Mouse (Mus musculus) midbrain, embryonic 16.5 days (tissue): ENCODE results near the gene Sh2b1. TPM values are rescaled to one million over a fixed set of nuclear protein-coding genes. Genes with fewer than 3 reads are reported as not detected.

Experiments used
- ATAC-seq: fragments of 200-750 bp; cut with Nextera tagmentation; 2 replicates; pipeline ENCODE4 v1.8.0; 2017; ENCODE audit warnings: moderate TSS enrichment
- H3K27ac ChIP-seq: fragments of 300-500 bp; sonication (generic); 2 replicates; pipeline ENCODE4 v1.5.1; 2014; ENCODE audit warnings: mild to moderate bottlenecking, low read length, mixed read lengths
- H3K27me3 ChIP-seq: fragments of 300-500 bp; sonication (generic); 2 replicates; pipeline ENCODE4 v1.6.1; 2014; ENCODE audit warnings: low read depth, low read length, mixed read lengths; ENCODE audit not compliant: control insufficient read depth, insufficient read depth
- H3K36me3 ChIP-seq: fragments of 300-500 bp; sonication (generic); 2 replicates; pipeline ENCODE4 v1.6.1; 2014; ENCODE audit warnings: mild to moderate bottlenecking, low read length, moderate library complexity, mixed read lengths; ENCODE audit not compliant: control insufficient read depth, insufficient read depth
- H3K4me1 ChIP-seq: fragments of 300-500 bp; sonication (generic); 2 replicates; pipeline ENCODE4 v1.6.1; 2014; ENCODE audit warnings: mild to moderate bottlenecking, low read length, mixed read lengths; ENCODE audit not compliant: control insufficient read depth, insufficient read depth
- H3K4me2 ChIP-seq: fragments of 300-500 bp; sonication (generic); 2 replicates; pipeline ENCODE4 v1.6.1; 2014; ENCODE audit warnings: mild to moderate bottlenecking, low read length, mixed read lengths
- H3K4me3 ChIP-seq: fragments of 300-500 bp; sonication (generic); 2 replicates; pipeline ENCODE4 v1.5.1; 2014; ENCODE audit warnings: low read depth, mild to moderate bottlenecking, low read length, moderate library complexity, mixed read lengths
- H3K9ac ChIP-seq: fragments of 300-500 bp; sonication (generic); 2 replicates; pipeline ENCODE4 v1.6.1; 2014; ENCODE audit warnings: low read depth, low read length, mixed read lengths
- H3K9me3 ChIP-seq: fragments of 300-500 bp; sonication (generic); replicated peaks from 2 replicates; pipeline ENCODE4 v1.6.1; 2014; ENCODE audit warnings: mild to moderate bottlenecking, low read length, mixed read lengths; ENCODE audit not compliant: control insufficient read depth, poor library complexity, severe bottlenecking
- WGBS: fragments of 180-500 bp; shearing (Covaris S2); extraction: QIAGEN DNeasy Blood & Tissue Kit; methylation state at CpG from one replicate; pipeline ENCODE4 v1.1.7; 2014; 5-methylcytosine and 5-hydroxymethylcytosine counted together
- polyA plus RNA-seq: library from polyadenylated mRNA; unstranded; fragments of >200 nt; fragmentation: Nextera tagmentation; extraction: Ambion mirVana; gene quantifications from 2 replicates; pipeline ENCODE4 v1.2.1, GENCODE M21; 2015

The Sh2b1 gene
- polyA plus RNA-seq, 1 experiment from 2014 or later: 76.8 TPM

DNA sequence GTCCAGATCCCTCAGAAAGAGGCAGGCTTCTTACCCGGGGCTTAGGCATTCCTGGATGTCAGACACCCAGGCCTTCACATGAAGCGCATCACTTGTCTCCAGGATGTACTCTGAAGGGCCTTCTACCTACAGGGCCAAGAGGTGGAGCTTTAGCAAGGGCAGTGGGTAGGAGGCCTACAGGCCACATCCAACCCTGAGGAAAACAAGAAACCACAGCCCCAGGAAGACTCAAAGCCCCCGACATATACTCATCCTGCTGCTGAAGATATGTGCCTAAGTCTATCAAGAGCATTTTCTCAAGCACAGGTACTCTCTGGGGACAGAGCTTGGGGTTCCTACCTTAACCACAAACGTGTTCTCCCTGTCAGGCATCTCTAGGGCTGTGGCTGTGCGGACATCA is 3.9 kb downstream of the Sh2b1 start:
- no peak overlapping the region for H3K4me2 ChIP-seq

GRCm38 (mm10) chr7:126470077-126470476 is 5.1 kb downstream of the Sh2b1 start:
- Histone ChIP-seq H3K36me3 (peaks cover 45% of the 10 kb centered on the region), H3K4me1 (peaks cover 12% of the 10 kb centered on the region), H3K27me3 (no peaks in the 10 kb centered on the region), H3K9me3 (no peaks in the 10 kb centered on the region), H3K4me3 (no peak overlapping the region), H3K9ac (no peak overlapping the region), H3K4me2 (no peak overlapping the region), H3K27ac (no peak overlapping the region)
- no peak for ATAC-seq
- 92% methylated on average over 6 of the region's 6 CpGs for WGBS

More for the DNA sequence above, 3.9 kb downstream of the Sh2b1 start:
- Histone ChIP-seq H3K27ac (no peak overlapping the region), H3K27me3 (no peaks in the 10 kb centered on the region), H3K9me3 (no peaks in the 10 kb centered on the region), H3K4me3 (no peak overlapping the region), H3K36me3 (peaks cover 43% of the 10 kb centered on the region), H3K9ac (no peak overlapping the region), H3K4me1 (peaks cover 18% of the 10 kb centered on the region)
- 94% methylated on average over 5 of the region's 5 CpGs for WGBS
- no peak for ATAC-seq

DNA sequence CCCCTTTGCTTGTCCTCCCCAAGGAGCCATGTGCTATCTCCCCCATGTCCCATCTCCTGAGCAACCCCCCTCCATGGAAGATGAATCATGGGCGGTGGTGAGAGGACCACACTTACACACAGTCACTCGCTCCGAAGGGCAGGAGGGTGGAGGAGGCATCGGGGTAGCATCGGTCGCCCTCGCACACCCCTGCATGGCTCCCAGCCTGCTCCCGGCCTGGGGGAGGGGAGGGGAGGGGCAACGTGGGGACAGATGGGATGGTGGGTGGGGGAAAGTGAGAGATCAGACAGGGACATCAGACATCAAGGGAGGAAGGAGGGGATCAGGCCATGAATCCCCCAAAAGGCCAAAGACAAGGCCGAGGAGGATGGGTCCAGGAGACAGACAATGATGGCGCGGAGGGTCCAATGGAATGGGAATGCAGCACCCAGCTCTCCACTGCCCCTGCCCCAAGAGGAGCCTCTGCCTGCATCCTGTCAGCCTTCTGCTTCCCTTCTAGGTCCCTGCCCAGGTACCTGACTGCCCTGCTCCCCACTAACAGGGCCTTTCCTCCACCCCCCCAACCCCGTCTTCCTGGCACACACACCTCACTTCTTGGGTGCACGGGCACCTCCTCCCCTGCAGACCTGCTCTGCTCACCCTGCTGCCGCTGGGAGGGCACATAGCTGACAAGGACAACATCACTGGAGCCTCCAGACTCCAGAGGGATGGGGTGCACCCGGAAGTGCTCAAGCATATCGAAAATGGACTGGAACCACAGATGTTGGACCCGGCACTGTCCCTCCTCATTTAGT is 7.2 kb downstream of the Sh2b1 start:
- no peak for ATAC-seq
- no peak overlapping the region for H3K4me3 ChIP-seq
- H3K9me3 ChIP-seq: no peaks in the 10 kb centered on the region
- H3K9ac ChIP-seq: no peak overlapping the region
- H3K4me2 ChIP-seq: no peak overlapping the region
- no peaks in the 10 kb centered on the region for H3K27me3 ChIP-seq
- WGBS: 92% methylated on average over 18 of the region's 18 CpGs
- H3K4me1 ChIP-seq: no peaks in the 10 kb centered on the region; the same call in 1 of the 2 replicates
- H3K36me3 ChIP-seq: peaks cover 45% of the 10 kb centered on the region
- no peak overlapping the region for H3K27ac ChIP-seq

DNA sequence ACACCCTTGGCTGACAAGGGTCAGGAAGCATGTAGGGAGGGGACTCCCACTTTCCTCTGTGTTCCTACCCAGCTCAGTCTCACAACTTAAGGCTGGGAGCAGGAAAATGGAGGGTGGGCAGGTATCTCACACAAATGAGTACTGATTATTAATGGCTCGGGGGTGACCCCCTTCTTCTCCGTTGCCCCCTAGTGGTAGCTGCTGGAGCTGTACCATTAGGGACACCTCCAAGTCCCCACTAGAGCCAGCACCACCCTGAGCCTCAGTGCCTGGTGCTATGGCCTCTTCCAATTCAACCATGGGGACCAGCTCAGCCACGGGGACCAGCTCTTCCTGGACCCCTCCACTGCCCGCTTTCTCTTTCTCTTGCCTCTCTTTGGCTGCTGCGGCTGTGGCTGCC is 8.0 kb downstream of the Sh2b1 start:
- Histone ChIP-seq H3K27me3 (no peaks in the 10 kb centered on the region), H3K4me3 (no peak overlapping the region), H3K9me3 (no peaks in the 10 kb centered on the region), H3K4me2 (no peak overlapping the region), H3K27ac (no peak overlapping the region), H3K4me1 (no peaks in the 10 kb centered on the region), H3K36me3 (peaks cover 39% of the 10 kb centered on the region), H3K9ac (no peak overlapping the region)
- WGBS: 68% methylated on average over 5 of the region's 5 CpGs
- ATAC-seq: no peak

GRCm38 (mm10) chr7:126466707-126467106 is 8.5 kb downstream of the Sh2b1 start:
- WGBS: 96% methylated on average over 5 of the region's 5 CpGs
- H3K36me3 ChIP-seq: peaks cover 35% of the 10 kb centered on the region
- ATAC-seq: no peak

DNA sequence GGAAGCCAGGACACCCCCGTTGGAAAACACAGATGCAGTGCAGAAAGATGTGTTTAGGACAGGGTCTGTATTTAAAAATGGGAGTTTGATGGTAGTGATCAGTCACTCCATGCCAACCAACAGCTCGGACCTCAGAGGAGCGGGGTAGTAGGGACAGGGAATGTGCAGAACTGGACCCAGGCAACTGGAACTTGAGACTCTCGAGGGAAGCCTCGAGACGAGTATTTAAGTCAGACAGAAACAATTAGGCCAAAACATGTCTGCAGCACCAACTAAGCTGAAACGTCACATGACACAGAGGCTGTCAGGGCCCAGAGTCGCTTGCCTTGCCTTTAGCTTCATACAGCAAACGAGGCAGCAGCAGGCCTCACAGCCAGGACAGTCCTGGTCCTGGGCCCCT is 9.1 kb downstream of the Sh2b1 start:
- Histone ChIP-seq H3K4me3 (no peak overlapping the region), H3K4me2 (no peak overlapping the region), H3K27me3 (no peaks in the 10 kb centered on the region), H3K9me3 (no peaks in the 10 kb centered on the region), H3K36me3 (peaks cover 32% of the 10 kb centered on the region), H3K9ac (no peak overlapping the region), H3K4me1 (no peaks in the 10 kb centered on the region), H3K27ac (no peak overlapping the region)
- ATAC-seq: no peak
- WGBS: 84% methylated on average over 9 of the region's 9 CpGs

More at GRCm38 (mm10) chr7:126466707-126467106, 8.5 kb downstream of the Sh2b1 start:
- Histone ChIP-seq H3K27ac (no peak overlapping the region), H3K9me3 (no peaks in the 10 kb centered on the region), H3K9ac (no peak overlapping the region), H3K4me2 (no peak overlapping the region), H3K4me1 (no peaks in the 10 kb centered on the region), H3K27me3 (no peaks in the 10 kb centered on the region), H3K4me3 (no peak overlapping the region)

GRCm38 (mm10) chr7:126465246-126466030 is 9.8 kb downstream of the Sh2b1 start:
- no peaks in the 10 kb centered on the region for H3K27me3 ChIP-seq
- no peak overlapping the region for H3K9ac ChIP-seq
- WGBS: 63% methylated on average over 7 of the region's 7 CpGs
- H3K4me3 ChIP-seq: no peak overlapping the region
- no peaks in the 10 kb centered on the region for H3K9me3 ChIP-seq
- H3K27ac ChIP-seq: no peak overlapping the region
- no peak overlapping the region for H3K4me2 ChIP-seq
- H3K36me3 ChIP-seq: peaks cover 28% of the 10 kb centered on the region
- H3K4me1 ChIP-seq: no peaks in the 10 kb centered on the region
- no peak for ATAC-seq

- Histone ChIP-seq H3K9me3 (no peaks in the 10 kb centered on the region), H3K4me2 (no peak overlapping the region), H3K36me3 (peaks cover 28% of the 10 kb centered on the region), H3K27me3 (no peaks in the 10 kb centered on the region), H3K4me3 (no peak overlapping the region), H3K4me1 (no peaks in the 10 kb centered on the region), H3K27ac (no peak overlapping the region), H3K9ac (no peak overlapping the region)
- WGBS: 50% methylated on average over 5 of the region's 5 CpGs
- ATAC-seq: no peak
Observed at GRCm38 (mm10) chr7:126464836-126465235, 10.4 kb downstream of the Sh2b1 start.

GRCm38 (mm10) chr7:126464121-126464520 is 11.1 kb downstream of the Sh2b1 start:
- no peak overlapping the region for H3K4me2 ChIP-seq
- H3K4me1 ChIP-seq: no peaks in the 10 kb centered on the region
- no peaks in the 10 kb centered on the region for H3K9me3 ChIP-seq
- H3K4me3 ChIP-seq: no peak overlapping the region
- ATAC-seq: no peak
- 69% methylated on average over 4 of the region's 4 CpGs for WGBS
- peaks cover 25% of the 10 kb centered on the region for H3K36me3 ChIP-seq
- H3K9ac ChIP-seq: no peak overlapping the region
- H3K27me3 ChIP-seq: no peaks in the 10 kb centered on the region
- H3K27ac ChIP-seq: no peak overlapping the region
